Mouse (Mus musculus) layer of hippocampus, adult 9-10 months (tissue): ENCODE data around the gene Cacnb2.
A peak's percentile ranks its signal among the peaks of the same experiment; 100 is the strongest.

Experiments used
- DNase-seq: peaks from one replicate; pipeline ENCODE4 v3.0.0; 2022; ENCODE audit warnings: low spot score

Gene Cacnb2

DNA sequence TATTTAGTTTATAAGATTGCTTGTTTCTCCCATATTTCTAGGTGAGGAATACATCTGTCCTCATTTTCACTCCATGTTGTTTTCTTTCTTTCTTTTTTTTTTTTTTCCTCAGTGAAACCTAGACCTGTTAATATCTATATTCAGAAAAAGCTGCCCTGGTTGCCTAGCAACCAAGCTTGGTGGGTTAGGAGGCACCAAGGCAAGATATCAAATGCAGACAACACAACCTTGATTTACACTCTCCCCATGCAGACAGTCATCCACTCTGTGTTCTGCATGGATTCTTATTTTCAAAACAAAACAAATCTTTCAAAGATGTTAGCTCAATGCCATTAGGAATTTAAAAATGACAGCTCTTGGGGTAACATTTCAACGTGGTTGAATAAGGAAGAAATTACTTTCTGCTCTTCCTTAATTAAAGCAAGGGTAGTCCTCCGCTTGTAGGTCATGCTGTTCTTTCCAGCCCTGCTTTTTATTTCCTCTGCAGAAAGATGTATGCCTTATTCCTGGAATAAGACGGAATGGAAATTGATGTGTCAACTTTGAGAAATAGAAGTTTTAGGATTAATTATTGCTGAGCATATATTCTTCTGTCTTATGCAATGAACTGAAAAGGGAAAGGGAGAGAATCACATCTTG is 172.1 kb downstream of the Cacnb2 start:
- no peak for DNase-seq

DNA sequence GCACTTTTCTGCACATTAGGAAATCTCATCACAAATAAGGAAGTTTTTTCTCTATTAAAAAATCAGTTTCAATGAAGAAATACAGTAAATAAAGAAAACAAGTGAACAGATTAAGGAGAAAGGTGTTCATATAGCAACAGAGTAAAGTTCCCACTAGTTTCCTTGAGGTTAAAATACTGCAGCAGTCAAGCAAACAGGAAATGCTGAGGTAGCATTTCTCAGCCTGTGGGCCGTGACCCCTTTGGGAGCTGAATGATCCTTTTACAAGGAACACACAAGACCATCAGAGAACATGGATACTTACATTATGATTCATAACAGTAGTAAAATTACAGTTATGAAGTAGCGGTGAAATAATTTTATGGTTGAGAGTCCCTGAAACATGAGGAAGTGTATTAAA is 185.1 kb downstream of the Cacnb2 start:
- no peak for DNase-seq

DNA sequence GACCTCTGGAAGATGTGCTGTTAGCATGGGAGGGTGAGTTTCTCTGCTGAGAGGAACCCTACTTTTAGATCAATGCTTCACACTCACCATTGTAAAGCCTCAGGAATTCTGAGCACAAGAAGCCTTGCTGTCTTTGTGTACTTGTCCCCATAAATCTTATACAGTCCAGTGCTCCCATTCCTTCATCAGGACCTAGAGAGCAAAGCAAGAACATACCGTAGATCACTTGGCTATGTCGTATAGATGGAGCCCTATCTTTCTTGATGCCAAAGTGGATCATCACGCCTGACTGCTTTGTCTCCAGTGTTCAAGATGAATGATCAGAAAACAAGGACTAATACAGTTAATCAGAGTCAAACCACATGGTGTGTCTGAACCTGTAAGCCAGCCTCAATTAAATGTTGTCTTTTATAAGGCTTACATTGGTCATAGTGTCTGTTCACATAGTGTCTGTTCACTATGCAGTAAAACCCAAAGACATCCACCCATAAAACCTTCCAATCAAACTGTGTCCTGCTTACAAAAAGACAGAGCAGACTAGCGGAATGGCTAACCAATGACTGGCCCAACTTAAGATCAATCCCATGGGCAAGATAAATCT is 198.7 kb downstream of the Cacnb2 start:
- DNase-seq, result no peak

DNA sequence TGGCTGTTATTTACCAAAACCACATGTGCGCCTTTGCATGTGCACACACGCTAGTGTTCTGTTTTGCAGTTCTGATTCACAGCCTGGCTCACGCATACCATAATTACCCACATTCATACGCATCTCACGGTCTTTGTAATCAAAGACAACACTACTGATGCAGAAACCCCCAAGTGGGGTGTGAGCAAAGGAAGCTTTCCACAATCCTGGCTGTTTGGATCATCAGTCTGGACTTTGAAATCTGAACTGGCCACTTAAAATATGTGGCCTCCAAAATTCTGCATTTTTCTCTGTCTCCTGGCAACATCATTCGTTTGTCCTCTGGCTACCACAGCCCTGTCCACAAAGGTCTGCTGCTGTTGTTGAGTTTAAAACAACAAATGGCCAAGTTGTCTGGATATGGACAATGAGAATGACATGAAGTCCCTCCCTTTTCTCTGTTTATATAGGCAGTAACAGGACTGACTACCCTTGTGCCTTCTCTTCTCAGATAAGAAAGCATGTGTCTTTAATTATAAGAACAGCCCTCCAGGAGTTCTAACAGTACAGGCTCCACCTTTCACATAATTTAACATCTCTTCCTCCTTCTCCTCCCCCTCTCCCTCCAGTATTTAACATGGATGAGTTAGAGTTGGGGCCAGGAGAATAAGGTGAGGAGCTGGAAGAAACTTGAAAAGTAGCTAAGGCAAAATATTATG is 204.9 kb downstream of the Cacnb2 start:
- DNase-seq, result no peak

DNA sequence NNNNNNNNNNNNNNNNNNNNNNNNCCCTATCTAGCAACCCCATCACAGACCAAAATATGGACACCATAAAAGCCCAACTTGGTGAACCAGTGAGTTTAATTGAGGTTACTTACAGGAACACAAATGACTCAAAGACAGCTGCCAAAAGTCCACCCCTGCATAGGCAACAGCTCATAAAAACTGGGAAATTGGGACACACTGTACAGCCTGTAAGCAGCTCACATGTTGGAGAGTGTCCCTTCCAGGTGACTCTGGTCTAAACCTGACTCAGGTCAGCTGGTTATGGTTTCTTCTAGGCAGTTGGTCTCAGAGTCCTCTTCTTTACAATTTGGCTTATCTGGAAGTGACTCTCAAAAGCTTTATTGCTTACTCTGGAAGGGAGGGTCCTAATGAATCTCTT is 212.1 kb downstream of the Cacnb2 start:
- DNase-seq, result no peak

DNA sequence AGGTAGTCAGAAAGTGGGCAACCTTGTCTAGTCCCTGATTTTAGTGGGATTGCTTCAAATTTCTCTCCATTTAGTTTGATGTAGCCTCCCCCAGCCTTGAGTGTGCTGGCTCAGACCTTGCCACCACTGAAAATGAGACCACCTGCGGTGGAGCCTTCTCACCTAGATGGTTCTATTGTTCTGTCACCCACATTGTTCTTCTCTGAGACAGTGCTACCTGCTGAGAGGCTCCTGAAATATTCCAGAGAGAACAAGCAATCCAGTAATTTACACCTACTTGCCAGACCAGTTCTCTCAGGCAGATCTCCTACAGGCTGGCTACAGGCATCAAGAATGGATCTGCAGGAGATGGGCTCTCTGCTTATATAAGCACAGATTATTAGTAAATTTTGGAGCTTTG is 215.8 kb downstream of the Cacnb2 start:
- no peak for DNase-seq

DNA sequence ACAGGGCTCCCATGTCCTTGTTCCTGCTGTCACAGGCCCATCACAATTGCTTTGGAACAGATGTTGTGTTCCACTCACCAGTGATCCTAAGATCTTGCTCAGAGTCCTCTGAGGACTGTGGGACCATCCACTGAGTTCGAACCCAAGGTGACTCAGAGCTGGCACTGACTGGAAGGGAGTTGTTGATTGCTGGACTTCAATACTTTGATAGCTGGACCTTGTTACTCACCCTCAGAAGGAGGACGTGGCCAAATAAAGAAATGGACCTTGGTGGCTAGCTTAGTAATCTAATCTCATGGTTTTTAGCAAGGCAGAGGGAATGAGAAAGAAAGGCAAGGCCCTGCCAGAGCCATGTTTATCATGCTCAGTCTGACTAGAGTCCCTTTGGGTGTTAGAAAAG is 218.1 kb downstream of the Cacnb2 start:
- no peak for DNase-seq

DNA sequence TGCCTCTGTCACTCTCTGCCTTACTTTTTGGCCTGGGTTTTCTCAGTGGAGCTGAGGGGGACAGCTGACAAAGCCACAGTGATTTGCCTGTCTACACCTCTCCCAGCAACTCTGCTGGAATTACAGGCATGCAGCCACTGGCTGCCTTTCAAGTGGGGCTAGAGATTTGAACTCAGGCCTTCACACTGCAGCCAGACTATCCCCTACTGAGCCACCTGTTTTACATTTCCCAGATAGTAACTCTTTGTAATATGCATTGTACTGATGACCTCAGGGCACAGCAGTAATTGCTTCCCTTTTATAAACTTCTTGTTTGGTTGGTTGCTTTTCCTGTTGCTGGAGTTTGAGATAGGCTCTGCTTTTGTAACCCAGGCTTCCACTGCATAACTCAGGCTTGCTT is 220.2 kb downstream of the Cacnb2 start:
- no peak for DNase-seq

DNA sequence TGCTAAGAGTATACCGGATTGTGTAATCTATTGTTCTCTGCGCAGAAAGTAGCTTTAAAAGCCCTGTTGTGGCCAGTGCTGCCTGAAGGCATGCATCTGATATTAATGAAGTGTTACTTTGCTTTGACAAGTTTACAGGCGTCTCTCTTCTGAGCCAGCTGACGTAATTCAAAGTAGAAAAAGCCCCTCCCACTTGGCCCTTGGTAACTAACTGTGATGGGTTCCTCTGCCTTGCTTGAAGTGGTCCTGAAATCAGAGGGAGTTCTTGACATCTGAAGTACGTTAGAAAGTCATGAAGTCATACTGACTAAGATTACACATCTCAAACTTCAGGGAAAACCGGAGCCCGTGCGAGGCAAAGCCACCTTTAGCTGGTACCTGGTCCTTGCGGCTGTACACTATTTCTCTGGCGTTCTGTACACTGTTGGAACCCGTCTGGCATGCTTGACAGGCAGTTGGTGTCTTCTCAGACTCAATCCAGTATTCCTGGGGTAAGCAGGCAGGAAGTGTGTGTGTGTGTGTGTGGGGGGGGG is 221.0 kb downstream of the Cacnb2 start:
- DNase-seq, result no peak

DNA sequence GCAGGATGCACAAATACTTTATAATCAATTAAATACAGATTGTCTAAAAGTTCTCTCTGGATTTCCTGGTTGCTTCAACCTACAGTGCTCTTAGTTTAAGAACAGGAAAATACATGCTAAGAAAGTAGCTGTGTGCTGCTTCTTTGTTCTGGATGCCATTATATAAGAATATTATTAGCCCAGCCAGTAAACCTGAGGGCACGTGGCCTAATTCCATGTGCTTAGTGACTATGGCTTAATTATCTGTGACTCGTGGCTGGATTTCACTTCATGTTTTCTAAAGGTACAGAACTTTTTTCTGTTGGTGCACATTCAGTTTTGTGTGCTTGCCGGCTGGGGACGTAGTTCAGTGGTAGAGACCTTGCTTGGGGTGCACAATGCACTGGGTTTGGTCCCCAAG is 222.3 kb downstream of the Cacnb2 start:
- no peak for DNase-seq

DNA sequence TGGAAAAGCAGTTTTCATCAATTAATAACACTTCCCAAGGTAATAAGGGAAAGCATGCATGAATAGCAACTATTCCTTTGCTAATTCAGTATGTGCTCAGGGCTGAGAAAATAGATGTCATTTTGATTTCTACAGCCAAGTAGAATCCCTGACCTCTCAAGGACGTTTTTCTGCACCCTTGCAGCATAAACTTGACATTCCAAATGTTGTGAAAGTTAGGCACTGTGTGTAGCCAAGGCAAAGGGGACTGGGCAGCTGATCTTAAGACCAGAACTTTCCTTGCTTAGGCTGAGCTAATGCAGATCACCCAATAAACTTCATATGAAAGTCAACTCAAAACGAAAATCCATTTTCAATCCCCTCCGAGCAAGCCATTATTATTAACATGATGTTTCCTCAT is 226.6 kb downstream of the Cacnb2 start:
- no peak for DNase-seq

DNA sequence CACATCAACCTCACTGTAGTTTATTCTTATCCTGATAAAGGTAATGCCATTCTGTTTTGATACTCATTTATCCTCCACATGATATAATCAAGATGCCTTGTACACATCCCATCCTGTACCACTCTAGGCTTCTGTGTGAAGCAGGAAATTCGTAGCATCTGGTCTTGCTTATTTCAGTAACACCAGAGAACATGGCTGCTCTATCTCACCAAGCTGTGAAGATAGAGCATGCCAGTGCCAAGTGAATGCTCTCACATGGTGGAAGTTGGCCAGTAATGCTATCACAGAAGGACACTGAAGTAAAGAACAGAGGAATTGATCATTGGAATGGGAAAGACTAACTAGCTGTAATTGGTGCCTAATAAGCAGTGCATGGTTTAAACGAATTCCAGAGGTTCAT is 228.4 kb downstream of the Cacnb2 start:
- DNase-seq, result peak; percentile 43

DNA sequence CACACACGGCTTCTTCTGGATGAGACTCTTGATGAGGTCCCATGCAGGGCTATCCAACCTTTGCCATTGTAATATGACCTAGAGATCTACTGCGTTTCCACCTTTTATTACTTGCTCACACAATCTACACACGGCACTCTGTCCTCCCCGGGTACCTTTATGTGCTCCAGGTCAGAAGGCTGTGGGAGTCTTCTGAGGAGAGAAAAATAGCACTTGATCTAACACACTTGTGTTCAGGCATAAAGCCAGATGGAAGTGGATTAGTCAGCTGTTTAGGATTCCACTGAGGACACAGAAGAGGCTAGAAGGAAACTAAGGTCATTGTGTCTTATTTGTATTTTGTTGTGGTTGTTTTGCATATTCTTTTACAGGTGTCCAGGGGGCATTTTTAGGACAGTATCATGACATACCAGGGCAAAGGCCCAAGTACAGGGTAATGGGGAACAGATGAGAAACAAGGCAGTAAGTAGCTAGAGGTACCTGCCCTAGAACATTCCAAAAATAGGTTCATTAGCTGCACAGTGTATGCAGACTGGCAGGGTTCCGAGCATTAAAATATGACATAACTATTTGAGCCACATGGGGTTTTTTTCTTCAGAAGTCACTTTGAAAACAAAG is 231.9 kb downstream of the Cacnb2 start:
- DNase-seq, result no peak

DNA sequence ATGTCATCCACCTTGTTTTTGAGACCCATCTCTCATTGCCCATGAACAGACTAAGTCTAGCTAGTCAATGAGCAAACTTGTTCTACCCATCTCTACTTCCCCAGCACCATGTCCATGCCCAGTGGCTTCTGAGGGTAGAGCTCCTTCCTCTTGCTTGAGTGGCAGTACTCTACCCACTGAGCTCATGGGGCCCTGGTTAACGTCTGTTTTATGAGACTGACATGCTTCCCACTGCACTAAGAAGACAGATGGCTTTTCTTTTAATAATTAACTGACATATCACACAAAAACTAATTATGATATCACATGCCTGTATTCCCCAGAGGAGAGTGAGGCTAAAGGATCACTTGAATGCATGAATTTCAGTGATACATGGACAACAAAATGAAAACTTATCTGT is 238.4 kb downstream of the Cacnb2 start:
- DNase-seq, result no peak

DNA sequence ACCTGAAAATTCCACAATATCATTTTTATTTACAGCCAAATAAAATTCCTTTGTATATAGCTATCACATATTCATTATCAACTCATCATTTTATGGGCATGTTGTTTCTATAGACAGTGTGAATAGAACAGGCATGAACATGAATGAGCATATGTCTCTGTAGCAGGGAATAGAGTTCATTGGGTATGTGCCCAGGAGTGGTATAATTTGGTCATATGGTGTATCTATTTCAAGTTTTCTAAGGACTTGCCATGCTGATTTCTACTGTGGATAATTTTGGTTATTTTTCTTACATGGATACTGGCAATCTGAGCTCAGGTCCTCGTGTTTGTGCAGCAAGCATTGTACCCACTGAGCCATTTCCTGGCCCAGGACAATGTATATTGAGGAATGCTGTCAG is 243.8 kb downstream of the Cacnb2 start:
- DNase-seq, result no peak

DNA sequence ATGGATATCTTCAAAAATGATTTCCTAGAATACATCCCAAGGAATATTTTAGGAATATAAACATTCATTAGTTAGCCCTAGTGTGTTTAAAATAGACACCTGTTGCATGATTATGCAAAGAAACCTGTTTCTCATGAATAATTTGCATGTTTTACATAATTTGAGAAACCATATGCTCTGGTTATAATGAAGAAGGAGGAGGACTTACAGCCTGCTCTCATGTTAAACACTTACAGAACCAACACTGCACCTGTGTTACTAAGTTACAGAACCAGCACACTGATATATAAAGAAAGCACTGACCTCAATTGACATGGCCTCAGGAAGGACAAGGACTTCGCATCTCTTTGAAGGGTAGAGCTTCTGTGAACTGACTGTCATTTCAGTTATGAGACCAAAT is 244.3 kb downstream of the Cacnb2 start:
- no peak for DNase-seq

DNA sequence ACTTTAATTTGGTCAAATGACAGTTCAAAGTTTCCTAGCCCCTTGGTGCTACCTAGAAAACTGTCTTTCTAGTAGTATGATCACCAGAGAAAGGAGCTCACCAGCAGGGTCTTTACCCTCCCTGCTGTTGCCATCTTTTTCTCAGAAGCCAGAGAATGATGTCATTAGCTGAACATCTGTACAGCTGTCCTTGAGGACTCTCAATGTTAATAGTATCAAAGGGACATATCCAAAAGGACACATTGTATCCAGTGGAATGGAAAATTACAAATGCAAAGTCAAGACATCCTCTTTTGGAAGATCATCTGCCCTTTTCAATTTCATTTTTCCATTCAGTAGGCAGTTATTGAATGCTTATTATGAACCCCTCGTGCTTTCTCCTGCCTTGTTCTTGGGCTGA is 247.9 kb downstream of the Cacnb2 start:
- no peak for DNase-seq

DNA sequence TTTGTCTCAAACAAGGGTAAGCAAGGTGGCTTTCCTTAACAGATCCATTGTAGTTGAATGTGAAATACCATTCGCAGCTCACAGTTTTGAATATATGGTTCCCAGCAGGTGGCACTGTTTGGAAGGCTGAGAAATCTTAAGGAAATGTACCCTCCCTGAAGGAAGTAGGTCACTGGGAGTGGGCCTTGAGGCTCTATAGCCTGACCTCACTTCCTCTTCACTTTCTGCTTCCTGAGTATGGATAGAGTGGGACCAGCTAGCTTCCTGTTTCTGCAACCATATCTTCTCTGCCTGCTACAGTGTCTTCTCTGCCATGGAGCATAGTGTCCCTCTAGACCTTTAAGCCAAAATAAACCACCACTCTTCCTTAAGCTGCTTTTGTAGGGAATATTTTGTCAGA is 248.5 kb downstream of the Cacnb2 start:
- no peak for DNase-seq

DNA sequence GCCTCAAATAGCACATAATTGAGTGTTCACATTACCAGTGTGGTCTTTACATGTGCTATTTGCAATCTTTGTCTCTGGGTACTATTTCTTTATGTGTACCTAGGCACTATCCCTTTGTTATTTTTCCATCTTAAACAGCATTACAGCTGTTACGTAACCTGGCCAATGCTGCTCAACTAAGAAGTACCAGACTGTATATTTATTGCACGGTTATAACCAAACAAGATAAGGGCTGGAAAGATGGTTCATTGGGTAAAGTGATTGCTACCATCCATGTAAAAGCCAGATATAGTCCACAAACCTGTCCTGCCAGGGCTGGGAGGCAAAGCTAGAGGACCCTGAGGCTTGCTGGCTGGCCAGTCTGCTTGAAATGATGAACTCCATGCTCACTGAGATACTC is 251.2 kb downstream of the Cacnb2 start:
- no peak for DNase-seq

DNA sequence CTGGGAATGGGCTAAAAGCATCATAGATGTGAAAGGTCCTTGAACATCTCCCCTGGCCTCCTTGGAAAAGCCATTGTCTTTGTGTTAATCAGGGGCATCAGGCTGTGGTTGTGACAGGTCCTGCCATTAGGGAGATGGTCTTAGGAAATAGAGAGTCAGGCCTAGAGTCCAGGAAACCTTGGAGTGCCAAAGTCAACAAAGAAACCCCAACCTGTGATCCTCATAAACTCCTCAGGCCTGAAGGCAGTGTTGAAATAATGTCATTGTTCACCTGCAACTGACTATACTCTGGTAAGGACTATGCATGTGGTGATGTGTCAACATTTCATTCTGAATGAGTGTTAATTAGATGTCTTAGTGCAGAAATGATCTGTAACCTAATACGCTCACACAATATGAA is 255.4 kb downstream of the Cacnb2 start:
- DNase-seq, result no peak

DNA sequence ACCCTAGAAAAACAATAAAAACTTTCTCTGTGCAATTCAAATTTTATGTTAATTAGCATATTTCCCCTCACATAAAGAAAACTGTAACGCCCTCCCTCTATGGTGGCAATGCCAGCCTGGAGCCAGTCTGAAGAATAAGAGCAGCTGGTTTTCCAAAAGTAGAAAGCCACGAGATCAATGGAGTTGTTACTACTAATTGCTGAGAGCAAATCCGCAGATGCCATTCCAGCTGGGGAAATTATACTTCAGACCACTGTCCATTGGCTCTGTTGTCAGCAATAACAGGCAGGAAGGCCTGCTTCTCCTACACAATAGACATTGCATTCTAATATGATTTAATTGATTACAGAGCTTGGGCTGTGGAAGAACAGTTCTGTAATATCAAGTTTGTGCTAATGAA is 257.5 kb downstream of the Cacnb2 start:
- no peak for DNase-seq

DNA sequence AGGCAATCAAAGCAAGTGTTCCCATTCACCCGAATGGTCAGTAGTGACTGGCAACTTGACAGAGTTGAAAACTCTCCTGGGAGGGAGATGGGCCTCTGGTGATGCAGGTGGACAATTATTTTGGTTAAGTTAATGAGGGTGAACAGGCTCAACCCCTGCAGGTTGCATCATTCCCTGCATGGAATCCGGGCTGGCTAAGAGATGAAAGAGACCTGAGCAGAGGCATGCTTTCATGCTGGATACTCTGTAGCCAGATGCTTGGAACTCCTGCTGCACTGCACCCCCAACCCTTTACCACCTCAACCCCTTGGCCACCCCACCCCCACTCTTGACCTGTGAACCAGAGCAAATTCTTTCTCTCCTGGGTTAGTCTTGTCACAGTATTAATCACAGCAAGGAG is 258.7 kb downstream of the Cacnb2 start:
- DNase-seq, result no peak

DNA sequence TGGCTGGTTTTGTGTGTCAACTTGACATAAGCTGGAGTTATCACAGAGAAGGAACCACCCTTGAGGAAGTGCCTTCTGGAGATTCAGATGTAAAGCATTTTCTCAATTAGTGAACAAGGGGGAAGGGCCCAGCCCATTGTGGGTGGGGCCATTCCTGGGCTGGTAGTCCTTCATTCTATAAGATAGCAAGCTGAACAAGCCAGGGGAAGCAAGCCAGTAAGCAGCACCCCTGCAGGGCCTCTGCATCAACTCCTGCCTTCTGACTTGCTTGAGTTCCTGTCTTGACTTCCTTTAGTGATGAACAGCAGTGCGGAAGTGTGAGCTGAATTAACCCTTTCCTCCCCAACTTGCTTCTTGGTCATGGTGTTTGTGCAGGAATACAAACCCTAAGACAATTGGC is 260.1 kb downstream of the Cacnb2 start:
- no peak for DNase-seq
